ENCODE assay signal across 8 mouse cellular contexts in genomic region chr19:60466953-60467570, GRCm38 (mm10). TPM values are rescaled to one million over a fixed set of nuclear protein-coding genes. Genes with fewer than 3 reads are reported as not detected.
DNase-seq lines count a peak whose midpoint lies in the region; ATAC-seq and TF ChIP-seq lines count a peak whose summit lies in the region.

No protein-coding gene starts in this region.

- TF ChIP-seq CTCF in kidney, postnatal 0 days (IDR thresholded peaks at IDR 0.05; ENCODE audit: low read depth) = peak; percentile 72
- TF ChIP-seq CTCF in liver, embryonic 14.5 days (IDR thresholded peaks at IDR 0.05; ENCODE audit: low read depth) = peak; percentile 81

- peak overlapping the region; percentile 24 for H3K4me3 ChIP-seq in embryonic facial prominence, embryonic 13.5 days
- H3K4me3 ChIP-seq in heart, embryonic 14.5 days (ENCODE audit: control insufficient read depth in 1 of 2, insufficient read depth in 1 of 2, low read depth in 1 of 2, low read length in 2 of 2) = peak overlapping the region; percentile 23 to 26
- H3K4me3 ChIP-seq in kidney, postnatal 0 days (replicated peaks; ENCODE audit: low read depth, low read length) = 0 out of 2 replicates have a peak overlapping the region, but pooled peaks have one; percentile 3
- peak overlapping the region in 1 of 2 experiments; percentile 4; a peak in 1 of 4 replicates for H3K4me3 ChIP-seq in liver, embryonic 14.5 days (ENCODE audit: insufficient read depth in 1 of 2, low read depth in 2 of 2, low read length in 2 of 2)
- H3K4me3 ChIP-seq in neural tube, embryonic 11.5 days (ENCODE audit: low read depth, low read length) = peak overlapping the region; percentile 31
- peak overlapping the region; percentile 23 for H3K4me3 ChIP-seq in stomach, embryonic 16.5 days (replicated peaks; ENCODE audit: low read length)

- TF ChIP-seq EP300 in liver, embryonic 14.5 days (IDR thresholded peaks at IDR 0.05; ENCODE audit: low read depth) = no peak

- no peaks in the 10 kb centered on the region for H3K36me3 ChIP-seq in embryonic facial prominence, embryonic 13.5 days
- no peaks in the 10 kb centered on the region for H3K36me3 ChIP-seq in heart, embryonic 14.5 days (ENCODE audit: control insufficient read depth, insufficient read depth, low read length)
- no peaks in the 10 kb centered on the region for H3K36me3 ChIP-seq in kidney, postnatal 0 days (ENCODE audit: insufficient read depth, low read length)
- H3K36me3 ChIP-seq in liver, embryonic 14.5 days (replicated peaks; ENCODE audit: control insufficient read depth, insufficient read depth, low read depth) = no peaks in the 10 kb centered on the region
- no peaks in the 10 kb centered on the region for H3K36me3 ChIP-seq in neural tube, embryonic 11.5 days (ENCODE audit: control insufficient read depth, insufficient read depth, low read length)
- H3K36me3 ChIP-seq in stomach, embryonic 16.5 days (ENCODE audit: control insufficient read depth, insufficient read depth, low read length) = no peaks in the 10 kb centered on the region

- no peak overlapping the region for H3K27ac ChIP-seq in embryonic facial prominence, embryonic 13.5 days
- no peak overlapping the region for H3K27ac ChIP-seq in heart, embryonic 14.5 days (replicated peaks in 1 of 2; ENCODE audit: control insufficient read depth in 1 of 2, insufficient read depth in 1 of 2, low read depth in 2 of 2, low read length in 2 of 2)
- H3K27ac ChIP-seq in kidney, postnatal 0 days = no peak overlapping the region
- H3K27ac ChIP-seq in liver, embryonic 14.5 days = no peak overlapping the region
- H3K27ac ChIP-seq in neural tube, embryonic 11.5 days (ENCODE audit: low read depth, low read length) = no peak overlapping the region
- H3K27ac ChIP-seq in stomach, embryonic 16.5 days (ENCODE audit: low read length) = no peak overlapping the region

- no peaks in the 10 kb centered on the region for H3K9me3 ChIP-seq in embryonic facial prominence, embryonic 13.5 days
- no peaks in the 10 kb centered on the region for H3K9me3 ChIP-seq in heart, embryonic 14.5 days (ENCODE audit: control insufficient read depth, low read length)
- H3K9me3 ChIP-seq in kidney, postnatal 0 days (replicated peaks; ENCODE audit: low read length) = no peaks in the 10 kb centered on the region
- no peaks in the 10 kb centered on the region for H3K9me3 ChIP-seq in liver, embryonic 14.5 days (ENCODE audit: control insufficient read depth, low read length)
- no peaks in the 10 kb centered on the region for H3K9me3 ChIP-seq in neural tube, embryonic 11.5 days (ENCODE audit: control insufficient read depth, low read length)
- H3K9me3 ChIP-seq in stomach, embryonic 16.5 days (replicated peaks; ENCODE audit: control insufficient read depth, low read length) = no peaks in the 10 kb centered on the region

- 2% methylated on average over 41 of the region's 41 CpGs for WGBS in embryonic facial prominence, embryonic 13.5 days
- 4% methylated on average over 41 of the region's 41 CpGs for WGBS in heart, embryonic 14.5 days
- WGBS in kidney, postnatal 0 days = 2% methylated on average over 41 of the region's 41 CpGs
- 4% methylated on average over 41 of the region's 41 CpGs for WGBS in liver, embryonic 14.5 days (ENCODE audit: insufficient replicate concordance)
- 3% methylated on average over 39 of the region's 41 CpGs for WGBS in neural tube, embryonic 11.5 days
- 3% methylated on average over 41 of the region's 41 CpGs for WGBS in stomach, embryonic 16.5 days

- DNase-seq in A20 (ENCODE audit: low read depth, low spot score) = peak; percentile 32
- DNase-seq in adrenal gland, postnatal 4 days (ENCODE audit: low spot score in 2 of 2) = peak; percentile 35 to 43
- peak; percentile 70 for DNase-seq in kidney, postnatal 0 days (ENCODE audit: low spot score)
- DNase-seq in liver, embryonic 14.5 days (ENCODE audit: low read depth in 3 of 3, low spot score in 3 of 3) = peak; percentile 13 to 25 (median 18)
- peak; percentile 82 for DNase-seq in neural tube, embryonic 11.5 days (ENCODE audit: low spot score)

- H3K4me1 ChIP-seq in embryonic facial prominence, embryonic 13.5 days = peaks cover 15% of the 10 kb centered on the region
- peaks cover 4 to 12% of the 10 kb centered on the region in 2 experiments; a peak in 3 of 4 replicates for H3K4me1 ChIP-seq in heart, embryonic 14.5 days (ENCODE audit: control insufficient read depth in 2 of 2, insufficient read depth in 2 of 2, low read length in 2 of 2)
- 0 out of 2 replicates have a peak, but pooled peaks cover 3% of the 10 kb centered on the region for H3K4me1 ChIP-seq in kidney, postnatal 0 days (replicated peaks; ENCODE audit: insufficient read depth, low read length)
- H3K4me1 ChIP-seq in liver, embryonic 14.5 days (replicated peaks; ENCODE audit: control insufficient read depth in 2 of 2, insufficient read depth in 2 of 2, low read length in 1 of 2) = no peaks in the 10 kb centered on the region
- H3K4me1 ChIP-seq in neural tube, embryonic 11.5 days (ENCODE audit: control insufficient read depth, insufficient read depth, low read length) = no peaks in the 10 kb centered on the region; the same call in 1 of the 2 replicates
- H3K4me1 ChIP-seq in stomach, embryonic 16.5 days (ENCODE audit: control insufficient read depth, insufficient read depth, low read length) = peaks cover 10% of the 10 kb centered on the region; the same call in 1 of the 2 replicates

- no peak for ATAC-seq in embryonic facial prominence, embryonic 13.5 days (ENCODE audit: insufficient number of reproducible peaks, insufficient read depth, low FRiP score, low TSS enrichment, low read depth)
- no peak for ATAC-seq in heart, embryonic 14.5 days (ENCODE audit: insufficient number of reproducible peaks, insufficient read depth, low FRiP score, low read depth)
- ATAC-seq in kidney, postnatal 0 days (replicated peaks; ENCODE audit: low FRiP score, low read depth) = peak; percentile 52
- ATAC-seq in liver, embryonic 14.5 days (ENCODE audit: insufficient read depth) = 0 out of 2 replicates have a peak, but pooled peaks have one; percentile 15
- peak; percentile 81 for ATAC-seq in neural tube, embryonic 11.5 days (ENCODE audit: insufficient read depth, low FRiP score, low TSS enrichment)
- ATAC-seq in stomach, embryonic 16.5 days (ENCODE audit: insufficient read depth, low FRiP score) = peak; percentile 47; the same call in 1 of the 2 replicates

- H3K4me2 ChIP-seq in embryonic facial prominence, embryonic 13.5 days = peak overlapping the region; percentile 54
- peak overlapping the region; percentile 61 for H3K4me2 ChIP-seq in heart, embryonic 14.5 days (ENCODE audit: low read length)
- peak overlapping the region; percentile 51 for H3K4me2 ChIP-seq in kidney, postnatal 0 days (ENCODE audit: low read length)
- H3K4me2 ChIP-seq in liver, embryonic 14.5 days (ENCODE audit: low read depth) = peak overlapping the region; percentile 22; the same call in 1 of the 2 replicates
- H3K4me2 ChIP-seq in neural tube, embryonic 11.5 days (ENCODE audit: low read depth) = peak overlapping the region; percentile 60
- peak overlapping the region; percentile 43 for H3K4me2 ChIP-seq in stomach, embryonic 16.5 days (ENCODE audit: low read depth, low read length)

- no peak overlapping the region for H3K9ac ChIP-seq in embryonic facial prominence, embryonic 13.5 days
- H3K9ac ChIP-seq in heart, embryonic 14.5 days (ENCODE audit: low read length) = no peak overlapping the region
- H3K9ac ChIP-seq in kidney, postnatal 0 days (ENCODE audit: low read depth, low read length) = no peak overlapping the region
- H3K9ac ChIP-seq in liver, embryonic 14.5 days (replicated peaks) = no peak overlapping the region
- H3K9ac ChIP-seq in neural tube, embryonic 11.5 days (ENCODE audit: low read length) = no peak overlapping the region
- no peak overlapping the region for H3K9ac ChIP-seq in stomach, embryonic 16.5 days (ENCODE audit: low read length)

- H3K27me3 ChIP-seq in embryonic facial prominence, embryonic 13.5 days = peaks cover 49% of the 10 kb centered on the region
- H3K27me3 ChIP-seq in heart, embryonic 14.5 days (ENCODE audit: control insufficient read depth, insufficient read depth, low read length) = peaks cover 41% of the 10 kb centered on the region
- H3K27me3 ChIP-seq in kidney, postnatal 0 days (ENCODE audit: insufficient read depth, low read length) = peaks cover 29% of the 10 kb centered on the region
- peaks cover 25% of the 10 kb centered on the region for H3K27me3 ChIP-seq in liver, embryonic 14.5 days (ENCODE audit: control insufficient read depth, insufficient read depth, low read length)
- peaks cover 35% of the 10 kb centered on the region for H3K27me3 ChIP-seq in neural tube, embryonic 11.5 days (ENCODE audit: control insufficient read depth, insufficient read depth, low read length)
- peaks cover 37% of the 10 kb centered on the region for H3K27me3 ChIP-seq in stomach, embryonic 16.5 days (ENCODE audit: control insufficient read depth, insufficient read depth, low read length)

RNA-seq across cellular contexts. Expression of gene Prlhr, which starts 1.0 kb away (rescaled TPM):
- 1 to 10 TPM; 3.6 to 6.9 TPM for total RNA-seq in adrenal gland, postnatal 4 days (2021)
- polyA plus RNA-seq in embryonic facial prominence, embryonic 13.5 days (2015; fragmentation: Nextera tagmentation; extraction: Ambion mirVana) = not detected in 2 replicates
- polyA plus RNA-seq in heart, embryonic 14.5 days (2014; fragmentation: Nextera tagmentation; extraction: Ambion mirVana) = not detected in 2 replicates
- polyA plus RNA-seq in kidney, postnatal 0 days (2015; fragmentation: Nextera tagmentation; extraction: Ambion mirVana) = not detected in 2 replicates
- polyA plus RNA-seq in liver, embryonic 14.5 days (2012; rRNA removed) = not detected in 2 replicates
- polyA plus RNA-seq in liver, embryonic 14.5 days (2014; fragmentation: Nextera tagmentation; extraction: Ambion mirVana) = not detected in 2 replicates
- not detected in 2 replicates for polyA plus RNA-seq in neural tube, embryonic 11.5 days (2014; fragmentation: Nextera tagmentation; extraction: Ambion mirVana)
- polyA plus RNA-seq in stomach, embryonic 16.5 days (2015; fragmentation: Nextera tagmentation; extraction: Ambion mirVana) = not detected in 2 replicates

Comparison
In these comparisons a context has a peak if more than half of its experiments do, and no peak if none do; other contexts are left out.
1. DNase-seq: peak in every context shown above with its lines; median percentile 82 in neural tube, embryonic 11.5 days; 70 in kidney, postnatal 0 days; 39 in adrenal gland, postnatal 4 days; 32 in A20; 18 in liver, embryonic 14.5 days.
2. ATAC-seq: peak in kidney, postnatal 0 days (single experiment), liver, embryonic 14.5 days (single experiment), neural tube, embryonic 11.5 days (single experiment) and stomach, embryonic 16.5 days (single experiment); none in embryonic facial prominence, embryonic 13.5 days (single experiment) and heart, embryonic 14.5 days (single experiment).
3. Peak in every context shown above with its lines, with median percentiles within 50 percentile points of each other: H3K4me2 ChIP-seq.